Mouse (Mus musculus): ENCODE data around the gene H60b. TPM values are rescaled to one million over a fixed set of nuclear protein-coding genes. Genes with fewer than 3 reads are reported as not detected.

The H60b gene
- polyA plus RNA-seq, 1 experiment from 2014 or later, result 0.23 TPM

- Histone ChIP-seq H3K9ac (ENCODE audit: low read length) (no peak overlapping the region), H3K4me1 (ENCODE audit: control insufficient read depth, insufficient read depth, low read length) (no peaks in the 10 kb centered on the region), H3K27me3 (ENCODE audit: control insufficient read depth, insufficient read depth, low read length) (no peaks in the 10 kb centered on the region), H3K27ac (replicated peaks; ENCODE audit: low read depth, low read length) (no peak overlapping the region), H3K9me3 (ENCODE audit: control insufficient read depth, low read length) (no peaks in the 10 kb centered on the region), H3K4me3 (ENCODE audit: low read depth, low read length) (no peak overlapping the region), H3K36me3 (ENCODE audit: control insufficient read depth, insufficient read depth, low read length) (no peaks in the 10 kb centered on the region), H3K4me2 (ENCODE audit: low read depth, severe bottlenecking) (no peak overlapping the region)
- no peak for DNase-seq (ENCODE audit: low spot score)
- WGBS, result 44% methylated on average over 6 of the region's 6 CpGs
- ATAC-seq (ENCODE audit: insufficient number of reproducible peaks, low FRiP score, low TSS enrichment, low read depth), result no peak
Measured at GRCm38 (mm10) chr10:22282816-22283215, 124.4 kb downstream of the H60b start.

DNA sequence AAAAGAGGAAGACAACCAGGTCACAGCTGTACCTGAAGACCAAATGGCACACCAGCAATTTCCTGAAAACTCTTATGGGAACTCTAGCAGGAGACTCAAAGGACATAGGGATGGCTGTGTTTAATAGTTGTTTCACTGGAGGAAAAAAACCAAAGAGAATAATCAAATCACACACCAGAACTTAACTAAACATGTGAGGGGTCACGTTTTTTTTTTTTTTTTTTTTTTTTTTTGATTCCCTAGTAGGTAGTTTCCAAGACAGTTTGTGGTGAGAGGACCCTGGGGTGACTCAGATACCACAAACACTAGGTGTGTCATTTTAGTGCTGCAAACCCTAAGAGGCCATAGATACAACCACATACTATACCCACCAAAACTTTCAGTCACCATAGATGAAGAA lies 137.3 kb downstream of the H60b start:
- Histone ChIP-seq H3K36me3 (ENCODE audit: control insufficient read depth, insufficient read depth, low read length) (no peaks in the 10 kb centered on the region), H3K27me3 (ENCODE audit: control insufficient read depth, insufficient read depth, low read length) (no peaks in the 10 kb centered on the region), H3K27ac (replicated peaks; ENCODE audit: low read depth, low read length) (no peak overlapping the region), H3K4me3 (ENCODE audit: low read depth, low read length) (no peak overlapping the region), H3K4me2 (ENCODE audit: low read depth, severe bottlenecking) (no peak overlapping the region), H3K9ac (ENCODE audit: low read length) (no peak overlapping the region), H3K9me3 (ENCODE audit: control insufficient read depth, low read length) (no peaks in the 10 kb centered on the region), H3K4me1 (ENCODE audit: control insufficient read depth, insufficient read depth, low read length) (no peaks in the 10 kb centered on the region)
- ATAC-seq (ENCODE audit: insufficient number of reproducible peaks, low FRiP score, low TSS enrichment, low read depth), result no peak
- DNase-seq (ENCODE audit: low spot score), result no peak
- WGBS, result 24% methylated on average over 1 of the region's 1 CpGs

GRCm38 (mm10) chr10:22297033-22297762 lies 138.8 kb downstream of the H60b start:
- no peak overlapping the region for H3K4me3 ChIP-seq (ENCODE audit: low read depth, low read length)
- no peak overlapping the region for H3K9ac ChIP-seq (ENCODE audit: low read length)
- no peaks in the 10 kb centered on the region for H3K27me3 ChIP-seq (ENCODE audit: control insufficient read depth, insufficient read depth, low read length)
- H3K4me2 ChIP-seq (ENCODE audit: low read depth, severe bottlenecking), result no peak overlapping the region
- no peak for ATAC-seq (ENCODE audit: insufficient number of reproducible peaks, low FRiP score, low TSS enrichment, low read depth)
- H3K4me1 ChIP-seq (ENCODE audit: control insufficient read depth, insufficient read depth, low read length), result no peaks in the 10 kb centered on the region
- no peak for DNase-seq (ENCODE audit: low spot score)
- H3K9me3 ChIP-seq (ENCODE audit: control insufficient read depth, low read length), result no peaks in the 10 kb centered on the region
- H3K36me3 ChIP-seq (ENCODE audit: control insufficient read depth, insufficient read depth, low read length), result no peaks in the 10 kb centered on the region
- no peak overlapping the region for H3K27ac ChIP-seq (replicated peaks; ENCODE audit: low read depth, low read length)
- WGBS, result 81% methylated on average over 5 of the region's 5 CpGs

- no peak overlapping the region for H3K9ac ChIP-seq (ENCODE audit: low read length)
- no peaks in the 10 kb centered on the region for H3K4me1 ChIP-seq (ENCODE audit: control insufficient read depth, insufficient read depth, low read length)
- ATAC-seq (ENCODE audit: insufficient number of reproducible peaks, low FRiP score, low TSS enrichment, low read depth) (no peak), DNase-seq (ENCODE audit: low spot score) (no peak)
- H3K27ac ChIP-seq (replicated peaks; ENCODE audit: low read depth, low read length), result no peak overlapping the region
- no peaks in the 10 kb centered on the region for H3K27me3 ChIP-seq (ENCODE audit: control insufficient read depth, insufficient read depth, low read length)
- 67% methylated on average over 8 of the region's 8 CpGs for WGBS
- no peak overlapping the region for H3K4me2 ChIP-seq (ENCODE audit: low read depth, severe bottlenecking)
- H3K36me3 ChIP-seq (ENCODE audit: control insufficient read depth, insufficient read depth, low read length), result no peaks in the 10 kb centered on the region
- no peak overlapping the region for H3K4me3 ChIP-seq (ENCODE audit: low read depth, low read length)
- no peaks in the 10 kb centered on the region for H3K9me3 ChIP-seq (ENCODE audit: control insufficient read depth, low read length)
Measured at GRCm38 (mm10) chr10:22297766-22298461, 139.5 kb downstream of the H60b start.

DNA sequence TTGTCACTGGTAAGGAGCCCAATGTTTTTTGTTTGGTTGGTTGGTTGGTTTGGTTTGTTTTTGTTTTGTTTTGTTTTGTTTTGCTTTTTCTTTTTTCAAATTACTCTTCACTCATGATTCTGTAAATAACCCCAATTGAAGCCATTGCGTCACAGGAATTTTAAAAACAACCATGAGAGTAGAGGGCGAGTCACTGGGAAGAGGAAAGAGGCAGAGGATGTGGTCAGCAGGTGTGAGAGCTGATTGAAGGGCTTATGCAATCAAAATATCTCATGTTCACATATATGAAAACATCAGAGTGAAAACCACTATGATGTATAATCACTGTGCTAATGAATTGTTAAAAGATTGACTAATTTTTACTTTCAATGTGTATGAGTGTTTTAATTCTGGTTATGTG lies 140.9 kb downstream of the H60b start:
- ATAC-seq (ENCODE audit: insufficient number of reproducible peaks, low FRiP score, low TSS enrichment, low read depth) (no peak), DNase-seq (ENCODE audit: low spot score) (no peak)
- H3K27ac ChIP-seq (replicated peaks; ENCODE audit: low read depth, low read length), result no peak overlapping the region
- H3K36me3 ChIP-seq (ENCODE audit: control insufficient read depth, insufficient read depth, low read length), result no peaks in the 10 kb centered on the region
- H3K27me3 ChIP-seq (ENCODE audit: control insufficient read depth, insufficient read depth, low read length), result no peaks in the 10 kb centered on the region
- no peak overlapping the region for H3K4me2 ChIP-seq (ENCODE audit: low read depth, severe bottlenecking)
- no peak overlapping the region for H3K9ac ChIP-seq (ENCODE audit: low read length)
- no peaks in the 10 kb centered on the region for H3K9me3 ChIP-seq (ENCODE audit: control insufficient read depth, low read length)
- WGBS, result 83% methylated on average over 2 of the region's 2 CpGs
- no peak overlapping the region for H3K4me3 ChIP-seq (ENCODE audit: low read depth, low read length)
- no peaks in the 10 kb centered on the region for H3K4me1 ChIP-seq (ENCODE audit: control insufficient read depth, insufficient read depth, low read length)

DNA sequence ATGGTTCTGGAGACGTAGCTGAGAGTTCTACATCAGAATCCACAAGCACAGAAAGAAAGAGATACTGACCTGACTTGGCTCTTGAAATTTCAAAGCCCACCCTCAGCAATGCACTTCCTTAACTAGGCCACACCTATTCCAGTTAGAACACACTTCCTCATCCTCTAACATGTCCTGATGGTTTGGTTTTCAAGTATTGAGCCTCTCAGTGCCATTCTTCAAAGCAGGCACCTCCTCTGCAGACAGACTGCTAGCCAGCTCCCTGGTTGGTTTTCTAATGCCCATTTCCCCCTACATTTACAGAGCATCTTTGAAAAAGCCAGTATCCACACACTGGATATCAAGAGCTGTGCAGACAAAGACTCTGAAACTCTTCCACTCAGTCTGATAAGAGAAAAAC lies 143.3 kb downstream of the H60b start:
- H3K4me2 ChIP-seq (ENCODE audit: low read depth, severe bottlenecking), result no peak overlapping the region
- WGBS, result 93% methylated on average over 1 of the region's 1 CpGs
- ATAC-seq (ENCODE audit: insufficient number of reproducible peaks, low FRiP score, low TSS enrichment, low read depth), result no peak

DNA sequence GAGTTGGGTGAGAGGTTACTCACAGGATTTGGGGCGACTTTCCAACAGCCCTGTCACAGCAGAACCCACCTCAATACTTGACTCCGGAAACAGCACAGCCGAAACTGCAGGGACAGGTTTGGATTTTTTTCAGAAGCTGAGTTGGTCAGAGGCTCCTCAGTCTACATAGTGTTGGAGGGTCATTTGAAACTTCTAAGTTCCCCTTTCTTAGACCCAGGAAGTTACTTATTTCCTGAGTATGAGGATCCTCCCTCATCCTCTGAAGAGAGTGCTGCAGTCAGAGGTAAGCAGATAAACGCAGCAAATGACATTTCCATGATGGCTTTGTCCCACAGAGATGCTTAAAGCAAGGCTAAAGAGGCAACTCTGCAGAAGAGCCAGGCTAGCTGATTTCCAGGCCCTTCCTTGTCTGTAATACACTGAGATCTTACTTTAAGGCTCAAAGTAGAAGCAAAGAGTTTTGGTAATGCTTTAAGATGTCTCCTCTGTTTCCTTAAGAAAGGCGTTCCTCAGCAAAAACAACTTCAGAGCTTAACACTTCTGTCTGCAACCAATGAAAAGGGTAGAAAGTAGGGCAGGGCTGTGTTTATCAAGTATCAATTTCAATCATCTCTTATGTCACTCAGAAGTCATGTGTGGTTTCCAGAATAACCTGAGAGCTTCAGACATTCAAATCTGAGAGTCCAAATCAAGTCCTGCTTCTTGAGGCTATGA lies 144.1 kb downstream of the H60b start:
- ATAC-seq (ENCODE audit: insufficient number of reproducible peaks, low FRiP score, low TSS enrichment, low read depth), result no peak

More for the DNA sequence above, 143.3 kb downstream of the H60b start:
- Histone ChIP-seq H3K4me3 (ENCODE audit: low read depth, low read length) (no peak overlapping the region), H3K9me3 (ENCODE audit: control insufficient read depth, low read length) (no peaks in the 10 kb centered on the region), H3K9ac (ENCODE audit: low read length) (no peak overlapping the region), H3K4me1 (ENCODE audit: control insufficient read depth, insufficient read depth, low read length) (no peaks in the 10 kb centered on the region), H3K27me3 (ENCODE audit: control insufficient read depth, insufficient read depth, low read length) (no peaks in the 10 kb centered on the region), H3K27ac (replicated peaks; ENCODE audit: low read depth, low read length) (no peak overlapping the region), H3K36me3 (ENCODE audit: control insufficient read depth, insufficient read depth, low read length) (no peaks in the 10 kb centered on the region)
- DNase-seq (ENCODE audit: low spot score), result no peak

GRCm38 (mm10) chr10:22303736-22304135 lies 145.3 kb downstream of the H60b start:
- H3K27me3 ChIP-seq (ENCODE audit: control insufficient read depth, insufficient read depth, low read length), result no peaks in the 10 kb centered on the region
- no peak for DNase-seq (ENCODE audit: low spot score)

More for the DNA sequence above, 144.1 kb downstream of the H60b start:
- DNase-seq (ENCODE audit: low spot score), result no peak
- H3K9me3 ChIP-seq (ENCODE audit: control insufficient read depth, low read length), result no peaks in the 10 kb centered on the region
- H3K4me3 ChIP-seq (ENCODE audit: low read depth, low read length), result no peak overlapping the region
- no peaks in the 10 kb centered on the region for H3K27me3 ChIP-seq (ENCODE audit: control insufficient read depth, insufficient read depth, low read length)
- 78% methylated on average over 5 of the region's 5 CpGs for WGBS
- no peak overlapping the region for H3K27ac ChIP-seq (replicated peaks; ENCODE audit: low read depth, low read length)
- no peaks in the 10 kb centered on the region for H3K4me1 ChIP-seq (ENCODE audit: control insufficient read depth, insufficient read depth, low read length)
- no peak overlapping the region for H3K9ac ChIP-seq (ENCODE audit: low read length)
- no peaks in the 10 kb centered on the region for H3K36me3 ChIP-seq (ENCODE audit: control insufficient read depth, insufficient read depth, low read length)
- H3K4me2 ChIP-seq (ENCODE audit: low read depth, severe bottlenecking), result no peak overlapping the region

More at GRCm38 (mm10) chr10:22303736-22304135, 145.3 kb downstream of the H60b start:
- ATAC-seq (ENCODE audit: insufficient number of reproducible peaks, low FRiP score, low TSS enrichment, low read depth), result no peak
- Histone ChIP-seq H3K9ac (ENCODE audit: low read length) (no peak overlapping the region), H3K4me3 (ENCODE audit: low read depth, low read length) (no peak overlapping the region), H3K36me3 (ENCODE audit: control insufficient read depth, insufficient read depth, low read length) (no peaks in the 10 kb centered on the region), H3K4me1 (ENCODE audit: control insufficient read depth, insufficient read depth, low read length) (no peaks in the 10 kb centered on the region), H3K9me3 (ENCODE audit: control insufficient read depth, low read length) (no peaks in the 10 kb centered on the region), H3K4me2 (ENCODE audit: low read depth, severe bottlenecking) (no peak overlapping the region), H3K27ac (replicated peaks; ENCODE audit: low read depth, low read length) (no peak overlapping the region)
- WGBS, result 89% methylated on average over 6 of the region's 6 CpGs

All from limb, embryonic 11.5 days (tissue).